Comparison of ENCODE assay signal across 8 mouse cellular contexts in genomic region chr6:85262865-85263515, GRCm38 (mm10).
DNase-seq lines count a peak whose midpoint lies in the region; ATAC-seq and TF ChIP-seq lines count a peak whose summit lies in the region.

No protein-coding gene starts in this region.

- H3K4me1 ChIP-seq in forebrain, embryonic 14.5 days (ENCODE audit: control insufficient read depth, insufficient read depth, low read length) = peaks cover 34% of the 10 kb centered on the region
- peaks cover 62% of the 10 kb centered on the region for H3K4me1 ChIP-seq in forebrain, embryonic 13.5 days
- H3K4me1 ChIP-seq in embryonic fibroblast, embryonic 13.5 days (ENCODE audit: control insufficient read depth, insufficient read depth, low read length) = no peaks in the 10 kb centered on the region
- H3K4me1 ChIP-seq in midbrain, postnatal 0 days (ENCODE audit: insufficient read depth, low read length) = 0 out of 2 replicates have a peak, but pooled peaks cover 2% of the 10 kb centered on the region

- no peaks in the 10 kb centered on the region for H3K36me3 ChIP-seq in forebrain, embryonic 14.5 days (ENCODE audit: control insufficient read depth, insufficient read depth, low read length)
- H3K36me3 ChIP-seq in forebrain, embryonic 13.5 days (ENCODE audit: poor library complexity, severe bottlenecking) = no peaks in the 10 kb centered on the region
- H3K36me3 ChIP-seq in midbrain, postnatal 0 days (ENCODE audit: insufficient read depth, low read length) = no peaks in the 10 kb centered on the region

- TF ChIP-seq POLR2A in embryonic fibroblast, embryonic 13.5 days (IDR thresholded peaks at IDR 0.05; ENCODE audit: low read depth, low read length) = no peak

- H3K27me3 ChIP-seq in forebrain, embryonic 14.5 days (replicated peaks; ENCODE audit: control insufficient read depth, insufficient read depth, low read length) = no peaks in the 10 kb centered on the region
- H3K27me3 ChIP-seq in forebrain, embryonic 13.5 days = peaks cover 11% of the 10 kb centered on the region; the same call in 1 of the 2 replicates
- no peaks in the 10 kb centered on the region for H3K27me3 ChIP-seq in midbrain, postnatal 0 days (ENCODE audit: insufficient read depth, low read length)

- no peak for ATAC-seq in forebrain, embryonic 14.5 days
- ATAC-seq in forebrain, embryonic 13.5 days = no peak
- no peak for ATAC-seq in midbrain, postnatal 0 days (ENCODE audit: low FRiP score)
- no peak for ATAC-seq in inflammation-experienced regulatory T-cells, adult 6 months

- no peak overlapping the region for H3K4me2 ChIP-seq in forebrain, embryonic 14.5 days (ENCODE audit: low read length)
- H3K4me2 ChIP-seq in forebrain, embryonic 13.5 days = no peak overlapping the region
- no peak overlapping the region for H3K4me2 ChIP-seq in midbrain, postnatal 0 days (ENCODE audit: low read depth, low read length, poor library complexity, severe bottlenecking)

- WGBS in forebrain, embryonic 14.5 days = 92% methylated on average over 4 of the region's 4 CpGs
- WGBS in forebrain, embryonic 13.5 days = 99% methylated on average over 4 of the region's 4 CpGs
- WGBS in midbrain, postnatal 0 days = 91% methylated on average over 4 of the region's 4 CpGs

- no peak overlapping the region for H3K4me3 ChIP-seq in forebrain, embryonic 14.5 days (ENCODE audit: low read depth, low read length)
- no peak overlapping the region for H3K4me3 ChIP-seq in forebrain, embryonic 13.5 days
- no peak overlapping the region for H3K4me3 ChIP-seq in embryonic fibroblast, embryonic 13.5 days (ENCODE audit: insufficient read depth, low read length)
- H3K4me3 ChIP-seq in midbrain, postnatal 0 days (ENCODE audit: low read depth, low read length) = no peak overlapping the region

- DNase-seq in forebrain, embryonic 14.5 days (ENCODE audit: low spot score) = peak; percentile 57
- DNase-seq in urinary bladder, postnatal 36 days (ENCODE audit: low spot score in 2 of 2) = peak; percentile 39
- no peak for DNase-seq in urinary bladder, adult 2 months (ENCODE audit: low spot score)
- peak; percentile 91 for DNase-seq in kidney, adult 9 months
- DNase-seq in midbrain, postnatal 0 days (ENCODE audit: low spot score) = peak; percentile 62

- H3K9ac ChIP-seq in forebrain, embryonic 14.5 days (ENCODE audit: low read length) = no peak overlapping the region
- H3K9ac ChIP-seq in forebrain, embryonic 13.5 days = no peak overlapping the region
- no peak overlapping the region for H3K9ac ChIP-seq in midbrain, postnatal 0 days (replicated peaks; ENCODE audit: low read length, poor library complexity, severe bottlenecking)

- H3K27ac ChIP-seq in forebrain, embryonic 14.5 days (ENCODE audit: low read depth, low read length) = no peak overlapping the region
- H3K27ac ChIP-seq in forebrain, embryonic 13.5 days = no peak overlapping the region; the same call in 1 of the 2 replicates
- H3K27ac ChIP-seq in embryonic fibroblast, embryonic 13.5 days (ENCODE audit: insufficient read depth, low read length) = no peak overlapping the region
- no peak overlapping the region for H3K27ac ChIP-seq in midbrain, postnatal 0 days (ENCODE audit: low read depth, low read length)

- peak; percentile 10; the same call in 1 of the 2 replicates for TF ChIP-seq CTCF in embryonic fibroblast, embryonic 13.5 days (IDR thresholded peaks at IDR 0.05; ENCODE audit: borderline replicate concordance, insufficient read depth, low read length)
- peak; percentile 76 for TF ChIP-seq CTCF in midbrain, postnatal 0 days (IDR thresholded peaks at IDR 0.05)

- H3K9me3 ChIP-seq in forebrain, embryonic 14.5 days (replicated peaks; ENCODE audit: control insufficient read depth, low read length) = no peaks in the 10 kb centered on the region
- H3K9me3 ChIP-seq in forebrain, embryonic 13.5 days (replicated peaks) = no peaks in the 10 kb centered on the region
- no peaks in the 10 kb centered on the region for H3K9me3 ChIP-seq in midbrain, postnatal 0 days (ENCODE audit: low read length)
